Mouse (Mus musculus) lung, adult 2 months (tissue): ENCODE measurements around the gene Wdr70.

Experiments used
- CTCF ChIP-seq: fragments of 200-500 bp; IDR thresholded peaks from 2 replicates; pipeline ENCODE4 v1.5.1; 2011; ENCODE audit warnings: mild to moderate bottlenecking, low read length, control low read depth; ENCODE audit not compliant: insufficient read depth
- POLR2A ChIP-seq: fragments of 200-500 bp; IDR thresholded peaks from 2 replicates; pipeline ENCODE4 v1.6.1; 2011; ENCODE audit warnings: low read depth, mild to moderate bottlenecking, control low read depth, low read length, borderline replicate concordance; ENCODE audit errors: extremely low read depth

GRCm38 (mm10) chr15:7921124-7921523 is 177.9 kb downstream of the Wdr70 start:
- TF ChIP-seq CTCF = no peak
- no peak for TF ChIP-seq POLR2A
